Mouse (Mus musculus): ENCODE measurements around the gene Ndufv3. TPM values are rescaled to one million over a fixed set of nuclear protein-coding genes. Genes with fewer than 3 reads are reported as not detected.
"Not testable (repeated sequence)": the region's sequence is repeated elsewhere in the genome, so short reads cannot be mapped to it uniquely, and the experiment has no call there.

Ndufv3 gene
- polyA plus RNA-seq, 1 experiment from 2014 or later = 316 TPM

GRCm38 (mm10) chr17:31543574-31543973 is 23.7 kb downstream of the Ndufv3 start:
- no peak for ATAC-seq
- no peak overlapping the region for H3K9ac ChIP-seq (replicated peaks; ENCODE audit: low read depth, low read length)
- H3K4me2 ChIP-seq (ENCODE audit: low read length) = no peak overlapping the region
- no peak overlapping the region for H3K27ac ChIP-seq (ENCODE audit: low read length)
- 24% methylated on average over 6 of the region's 6 CpGs for WGBS
- H3K36me3 ChIP-seq (ENCODE audit: control insufficient read depth, insufficient read depth) = no peaks in the 10 kb centered on the region
- H3K4me3 ChIP-seq (replicated peaks; ENCODE audit: low read length) = no peak overlapping the region
- H3K4me1 ChIP-seq (replicated peaks; ENCODE audit: control insufficient read depth, insufficient read depth, low read length) = peaks cover 13% of the 10 kb centered on the region
- H3K27me3 ChIP-seq (replicated peaks; ENCODE audit: control insufficient read depth, insufficient read depth, low read length) = no peaks in the 10 kb centered on the region
- H3K9me3 ChIP-seq (ENCODE audit: control insufficient read depth, low read length) = no peaks in the 10 kb centered on the region

DNA sequence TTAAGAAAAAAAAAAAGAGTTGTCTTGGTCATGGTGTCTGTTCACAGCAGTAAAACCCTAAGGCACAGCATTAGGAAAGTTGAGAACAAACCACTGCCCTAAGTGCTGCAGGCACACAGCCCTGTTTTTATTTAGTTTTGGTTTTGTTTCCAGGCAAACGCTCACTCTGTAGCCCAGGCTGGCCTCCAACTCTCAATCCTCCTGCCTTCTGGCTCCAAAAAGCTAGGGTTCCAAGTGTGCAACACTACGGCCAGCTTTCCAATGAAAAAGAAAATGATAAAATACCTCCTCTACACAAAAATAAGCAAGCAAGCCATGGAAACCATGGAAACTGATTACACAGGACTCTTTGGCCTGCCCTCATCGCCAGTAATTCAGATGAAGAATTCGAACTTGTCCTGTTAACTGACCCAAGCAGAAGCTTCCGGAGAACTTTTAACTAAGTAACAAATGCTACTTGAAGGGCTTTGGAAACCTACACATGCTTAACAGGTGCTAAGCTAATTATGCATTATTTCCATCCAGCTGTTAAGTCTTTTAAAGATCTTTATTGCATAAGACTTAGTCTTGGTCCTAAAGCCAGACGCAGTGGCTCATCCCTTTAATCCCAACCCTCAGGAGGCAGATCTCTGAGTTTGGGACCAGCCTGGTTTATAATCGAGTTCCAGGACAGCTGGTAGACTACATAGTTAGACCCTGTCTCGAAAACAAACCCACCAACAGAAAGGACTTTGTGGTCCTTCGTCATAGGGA is 26.7 kb downstream of the Ndufv3 start:
- 91% methylated on average over 9 of the region's 9 CpGs for WGBS
- H3K27me3 ChIP-seq (replicated peaks; ENCODE audit: control insufficient read depth, insufficient read depth, low read length) = no peaks in the 10 kb centered on the region
- no peak overlapping the region for H3K4me2 ChIP-seq (ENCODE audit: low read length)
- H3K36me3 ChIP-seq (ENCODE audit: control insufficient read depth, insufficient read depth) = no peaks in the 10 kb centered on the region
- no peak overlapping the region for H3K4me3 ChIP-seq (replicated peaks; ENCODE audit: low read length)
- peaks cover 4% of the 10 kb centered on the region for H3K4me1 ChIP-seq (replicated peaks; ENCODE audit: control insufficient read depth, insufficient read depth, low read length)
- no peak for ATAC-seq
- H3K9me3 ChIP-seq (ENCODE audit: control insufficient read depth, low read length) = no peaks in the 10 kb centered on the region
- H3K27ac ChIP-seq (ENCODE audit: low read length) = no peak overlapping the region
- H3K9ac ChIP-seq (replicated peaks; ENCODE audit: low read depth, low read length) = no peak overlapping the region

GRCm38 (mm10) chr17:31547974-31548373 is 28.1 kb downstream of the Ndufv3 start:
- Histone ChIP-seq H3K36me3 (ENCODE audit: control insufficient read depth, insufficient read depth) (no peaks in the 10 kb centered on the region), H3K9me3 (ENCODE audit: control insufficient read depth, low read length) (no peaks in the 10 kb centered on the region), H3K27ac (ENCODE audit: low read length) (no peak overlapping the region), H3K9ac (replicated peaks; ENCODE audit: low read depth, low read length) (no peak overlapping the region), H3K4me3 (replicated peaks; ENCODE audit: low read length) (no peak overlapping the region), H3K4me2 (ENCODE audit: low read length) (no peak overlapping the region), H3K4me1 (replicated peaks; ENCODE audit: control insufficient read depth, insufficient read depth, low read length) (no peaks in the 10 kb centered on the region; the same call in 1 of the 2 replicates), H3K27me3 (replicated peaks; ENCODE audit: control insufficient read depth, insufficient read depth, low read length) (no peaks in the 10 kb centered on the region)
- 17% methylated on average over 3 of the region's 3 CpGs for WGBS
- ATAC-seq = no peak

DNA sequence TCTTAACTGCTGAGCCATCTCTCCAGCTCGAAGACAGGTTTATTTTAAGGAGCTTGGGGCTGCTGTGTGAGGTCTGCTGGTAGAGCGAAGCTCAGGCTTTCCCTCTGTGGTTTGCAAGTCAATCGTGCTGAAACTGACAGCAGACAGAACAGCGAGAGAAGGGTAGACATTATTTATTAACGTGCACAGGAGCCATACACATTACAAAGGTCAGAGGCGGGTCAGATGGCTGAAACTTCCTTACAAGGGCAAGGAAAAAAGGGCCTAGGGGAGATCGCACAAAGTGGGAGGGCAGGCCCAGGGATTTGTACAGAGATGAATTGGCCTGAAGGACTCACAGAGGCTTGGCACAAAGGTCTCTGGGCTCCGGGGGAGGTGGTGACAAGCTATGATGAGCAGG is 29.5 kb downstream of the Ndufv3 start:
- no peak overlapping the region for H3K4me2 ChIP-seq (ENCODE audit: low read length)
- no peaks in the 10 kb centered on the region for H3K27me3 ChIP-seq (replicated peaks; ENCODE audit: control insufficient read depth, insufficient read depth, low read length)
- H3K4me1 ChIP-seq (replicated peaks; ENCODE audit: control insufficient read depth, insufficient read depth, low read length) = no peaks in the 10 kb centered on the region
- no peaks in the 10 kb centered on the region for H3K9me3 ChIP-seq (ENCODE audit: control insufficient read depth, low read length)
- no peaks in the 10 kb centered on the region for H3K36me3 ChIP-seq (ENCODE audit: control insufficient read depth, insufficient read depth)
- H3K4me3 ChIP-seq (replicated peaks; ENCODE audit: low read length) = no peak overlapping the region
- ATAC-seq = no peak
- WGBS = 73% methylated on average over 8 of the region's 8 CpGs
- H3K27ac ChIP-seq (ENCODE audit: low read length) = no peak overlapping the region
- no peak overlapping the region for H3K9ac ChIP-seq (replicated peaks; ENCODE audit: low read depth, low read length)

- H3K4me2 ChIP-seq (ENCODE audit: low read length); H3K36me3 ChIP-seq (ENCODE audit: control insufficient read depth, insufficient read depth); H3K9ac ChIP-seq (replicated peaks; ENCODE audit: low read depth, low read length); H3K27me3 ChIP-seq (replicated peaks; ENCODE audit: control insufficient read depth, insufficient read depth, low read length); H3K27ac ChIP-seq (ENCODE audit: low read length); H3K9me3 ChIP-seq (ENCODE audit: control insufficient read depth, low read length); H3K4me1 ChIP-seq (replicated peaks; ENCODE audit: control insufficient read depth, insufficient read depth, low read length); H3K4me3 ChIP-seq (replicated peaks; ENCODE audit: low read length); ATAC-seq: not testable (repeated sequence)
- WGBS = 95% methylated on average over 23 of the region's 23 CpGs
Observed at GRCm38 (mm10) chr17:31552601-31553000, 32.7 kb downstream of the Ndufv3 start.

GRCm38 (mm10) chr17:31556253-31556652 is 36.3 kb downstream of the Ndufv3 start:
- no peak for ATAC-seq
- Histone ChIP-seq H3K27ac (ENCODE audit: low read length) (no peak overlapping the region), H3K9me3 (ENCODE audit: control insufficient read depth, low read length) (no peaks in the 10 kb centered on the region), H3K4me1 (replicated peaks; ENCODE audit: control insufficient read depth, insufficient read depth, low read length) (peaks cover 13% of the 10 kb centered on the region), H3K36me3 (ENCODE audit: control insufficient read depth, insufficient read depth) (no peaks in the 10 kb centered on the region), H3K4me3 (replicated peaks; ENCODE audit: low read length) (no peak overlapping the region), H3K27me3 (replicated peaks; ENCODE audit: control insufficient read depth, insufficient read depth, low read length) (no peaks in the 10 kb centered on the region), H3K9ac (replicated peaks; ENCODE audit: low read depth, low read length) (no peak overlapping the region), H3K4me2 (ENCODE audit: low read length) (no peak overlapping the region)
- 64% methylated on average over 4 of the region's 4 CpGs for WGBS

- H3K27ac ChIP-seq (ENCODE audit: low read length) = peak overlapping the region; percentile 67
- no peaks in the 10 kb centered on the region for H3K9me3 ChIP-seq (ENCODE audit: control insufficient read depth, low read length)
- WGBS = 51% methylated on average over 11 of the region's 11 CpGs
- peaks cover 13% of the 10 kb centered on the region for H3K4me1 ChIP-seq (replicated peaks; ENCODE audit: control insufficient read depth, insufficient read depth, low read length)
- H3K36me3 ChIP-seq (ENCODE audit: control insufficient read depth, insufficient read depth) = no peaks in the 10 kb centered on the region
- H3K27me3 ChIP-seq (replicated peaks; ENCODE audit: control insufficient read depth, insufficient read depth, low read length) = no peaks in the 10 kb centered on the region
- H3K4me2 ChIP-seq (ENCODE audit: low read length) = no peak overlapping the region
- 0 out of 2 replicates have a peak overlapping the region, but pooled peaks have one; percentile 15 for H3K9ac ChIP-seq (replicated peaks; ENCODE audit: low read depth, low read length)
- ATAC-seq = peak; percentile 82
- H3K4me3 ChIP-seq (replicated peaks; ENCODE audit: low read length) = no peak overlapping the region
Observed at GRCm38 (mm10) chr17:31557124-31557880, 37.4 kb downstream of the Ndufv3 start.

GRCm38 (mm10) chr17:31557947-31558542 is 38.1 kb downstream of the Ndufv3 start:
- no peak overlapping the region for H3K9ac ChIP-seq (replicated peaks; ENCODE audit: low read depth, low read length)
- 82% methylated on average over 10 of the region's 10 CpGs for WGBS
- no peak for ATAC-seq

GRCm38 (mm10) chr17:31559021-31559789 is 39.3 kb downstream of the Ndufv3 start:
- Histone ChIP-seq H3K4me2 (ENCODE audit: low read length) (no peak overlapping the region), H3K27ac (ENCODE audit: low read length) (no peak overlapping the region), H3K36me3 (ENCODE audit: control insufficient read depth, insufficient read depth) (no peaks in the 10 kb centered on the region), H3K4me1 (replicated peaks; ENCODE audit: control insufficient read depth, insufficient read depth, low read length) (peaks cover 18% of the 10 kb centered on the region), H3K9me3 (ENCODE audit: control insufficient read depth, low read length) (no peaks in the 10 kb centered on the region), H3K9ac (replicated peaks; ENCODE audit: low read depth, low read length) (no peak overlapping the region), H3K4me3 (replicated peaks; ENCODE audit: low read length) (no peak overlapping the region), H3K27me3 (replicated peaks; ENCODE audit: control insufficient read depth, insufficient read depth, low read length) (no peaks in the 10 kb centered on the region)
- WGBS = 89% methylated on average over 11 of the region's 11 CpGs
- ATAC-seq = no peak

More at GRCm38 (mm10) chr17:31557947-31558542, 38.1 kb downstream of the Ndufv3 start:
- Histone ChIP-seq H3K4me3 (replicated peaks; ENCODE audit: low read length) (no peak overlapping the region), H3K9me3 (ENCODE audit: control insufficient read depth, low read length) (no peaks in the 10 kb centered on the region), H3K27me3 (replicated peaks; ENCODE audit: control insufficient read depth, insufficient read depth, low read length) (no peaks in the 10 kb centered on the region), H3K4me1 (replicated peaks; ENCODE audit: control insufficient read depth, insufficient read depth, low read length) (peaks cover 13% of the 10 kb centered on the region), H3K4me2 (ENCODE audit: low read length) (no peak overlapping the region), H3K27ac (ENCODE audit: low read length) (peak overlapping the region; percentile 67), H3K36me3 (ENCODE audit: control insufficient read depth, insufficient read depth) (no peaks in the 10 kb centered on the region)
